Comparison of ENCODE assay signal across 8 mouse cellular contexts in genomic region chr8:120537207-120537817, GRCm38 (mm10). TPM values are rescaled to one million over a fixed set of nuclear protein-coding genes. Genes with fewer than 3 reads are reported as not detected.
DNase-seq lines count a peak whose midpoint lies in the region; ATAC-seq and TF ChIP-seq lines count a peak whose summit lies in the region.

No protein-coding gene starts in this region.

- WGBS in heart, postnatal 0 days: under 1% methylated on average over 47 of the region's 79 CpGs

- peak; percentile 69 for DNase-seq in CH12.LX (ENCODE audit: extremely low read depth)
- peak; percentile 55 to 67 for DNase-seq in adrenal gland, postnatal 4 days (ENCODE audit: low spot score in 2 of 2)
- DNase-seq in heart, postnatal 0 days (ENCODE audit: low spot score): peak; percentile 90
- peak; percentile 84 to 96 for DNase-seq in kidney, postnatal 25 days
- DNase-seq in lung, postnatal 14 days: peak; percentile 84
- DNase-seq in ovary, postnatal 36 days (ENCODE audit: low spot score): peak; percentile 80
- peak; percentile 92 for DNase-seq in thymus, postnatal 25 days

- peaks cover 14% of the 10 kb centered on the region for H3K27me3 ChIP-seq in CH12.LX (replicated peaks)
- H3K27me3 ChIP-seq in heart, postnatal 0 days (ENCODE audit: control insufficient read depth, insufficient read depth, low read length): no peaks in the 10 kb centered on the region

- peaks cover 0 to 5% of the 10 kb centered on the region in 2 experiments for H3K36me3 ChIP-seq in CH12.LX (replicated peaks in 1 of 2; ENCODE audit: control insufficient read depth in 1 of 2, insufficient read depth in 1 of 2, low read length in 1 of 2)
- no peaks in the 10 kb centered on the region for H3K36me3 ChIP-seq in heart, postnatal 0 days (replicated peaks; ENCODE audit: control insufficient read depth, insufficient read depth, low read length)

- peak overlapping the region; percentile 58 for H3K27ac ChIP-seq in CH12.LX (ENCODE audit: insufficient read depth, low read depth)
- peak overlapping the region; percentile 88 for H3K27ac ChIP-seq in embryonic fibroblast, embryonic 13.5 days (ENCODE audit: insufficient read depth, low read length)
- peak overlapping the region; percentile 93 for H3K27ac ChIP-seq in heart, postnatal 0 days (ENCODE audit: low read depth)

- TF ChIP-seq EP300 in CH12.LX (IDR thresholded peaks at IDR 0.05; ENCODE audit: low read length): no peak
- peak; percentile 36; the same call in 1 of the 2 replicates for TF ChIP-seq EP300 in heart, postnatal 0 days (IDR thresholded peaks at IDR 0.05; ENCODE audit: low read depth)

- in situ Hi-C loops in CH12.LX (cut with MboI; ENCODE audit: low pct_ligation_motif_present, low pct_unique_long_range_greater_than_20kb, low sequenced_read_pairs): loop anchor here (5.0 to 10.0 kb wide), 2 partner anchors 130 to 213 kb away; no protein-coding TSS in a partner anchor

- H3K4me2 ChIP-seq in CH12.LX (ENCODE audit: insufficient read depth, low read depth, poor library complexity, severe bottlenecking): peak overlapping the region; percentile 83
- peak overlapping the region; percentile 92 for H3K4me2 ChIP-seq in heart, postnatal 0 days (ENCODE audit: low read depth, low read length)

- peak overlapping the region; percentile 54 for H3K9ac ChIP-seq in CH12.LX (ENCODE audit: insufficient read depth, low read depth)
- H3K9ac ChIP-seq in heart, postnatal 0 days (replicated peaks; ENCODE audit: low read depth, low read length): peak overlapping the region; percentile 73

- TF ChIP-seq RAD21 in CH12.LX (IDR thresholded peaks at IDR 0.05; ENCODE audit: low read depth, low read length): no peak

- TF ChIP-seq CTCF in CH12.LX (conservative IDR thresholded peaks at IDR 0.05 in 1 of 2, IDR thresholded peaks at IDR 0.05 in 1 of 2; ENCODE audit: low read depth in 2 of 2, low read length in 2 of 2): no peak
- no peak for TF ChIP-seq CTCF in embryonic fibroblast, embryonic 13.5 days (IDR thresholded peaks at IDR 0.05; ENCODE audit: borderline replicate concordance, insufficient read depth, low read length)
- TF ChIP-seq CTCF in heart, postnatal 0 days (IDR thresholded peaks at IDR 0.05; ENCODE audit: low read depth): no peak

- H3K4me1 ChIP-seq in CH12.LX (ENCODE audit: control insufficient read depth in 1 of 2, insufficient read depth in 2 of 2): peaks cover 35 to 78% of the 10 kb centered on the region in 2 experiments
- peaks cover 13% of the 10 kb centered on the region for H3K4me1 ChIP-seq in embryonic fibroblast, embryonic 13.5 days (ENCODE audit: control insufficient read depth, insufficient read depth, low read length)
- H3K4me1 ChIP-seq in heart, postnatal 0 days (ENCODE audit: control insufficient read depth, insufficient read depth): peaks cover 41% of the 10 kb centered on the region

- peak; percentile 67 for ATAC-seq in heart, postnatal 0 days (ENCODE audit: insufficient read depth, low read depth)

- no peaks in the 10 kb centered on the region for H3K9me3 ChIP-seq in CH12.LX (replicated peaks; ENCODE audit: low read length)
- no peaks in the 10 kb centered on the region for H3K9me3 ChIP-seq in heart, postnatal 0 days (replicated peaks; ENCODE audit: control insufficient read depth, low read length)

- peak; percentile 58; the same call in 1 of the 2 replicates for TF ChIP-seq POLR2A in CH12.LX (IDR thresholded peaks at IDR 0.05; ENCODE audit: low read depth, low read length)
- TF ChIP-seq POLR2A in embryonic fibroblast, embryonic 13.5 days (IDR thresholded peaks at IDR 0.05; ENCODE audit: low read depth, low read length): no peak

- dilution Hi-C loops in CH12.LX (cut with MboI; ENCODE audit: extremely low pct_ligation_motif_present, extremely low pct_unique_long_range_greater_than_20kb, low sequenced_read_pairs): no loop called here

- H3K79me2 ChIP-seq in CH12.LX (replicated peaks; ENCODE audit: control insufficient read depth, extremely low read depth, insufficient read depth, poor library complexity, severe bottlenecking): peaks cover 64% of the 10 kb centered on the region

- H3K4me3 ChIP-seq in CH12.LX (replicated peaks in 1 of 3; ENCODE audit: low read depth in 2 of 3, low read length in 2 of 3, poor library complexity in 1 of 3): peak overlapping the region; percentile 42 to 64 (median 64)
- peak overlapping the region; percentile 52 for H3K4me3 ChIP-seq in embryonic fibroblast, embryonic 13.5 days (ENCODE audit: insufficient read depth, low read length)
- peak overlapping the region; percentile 65 for H3K4me3 ChIP-seq in heart, postnatal 0 days (ENCODE audit: low read depth, low read length)

TF ChIP-seq in CH12.LX, 34 proteins besides CTCF, POLR2A, EP300 and RAD21:
- TF ChIP-seq ZC3H11A (IDR thresholded peaks at IDR 0.05; ENCODE audit: low read depth, low read length): no peak
- TF ChIP-seq HCFC1 (IDR thresholded peaks at IDR 0.05; ENCODE audit: low read depth, low read length): peak; percentile 24
- TF ChIP-seq PAX5 (IDR thresholded peaks at IDR 0.05; ENCODE audit: low read length): no peak
- peak; percentile 70 for TF ChIP-seq IRF4 (IDR thresholded peaks at IDR 0.05; ENCODE audit: low read depth, low read length)
- no peak for TF ChIP-seq ZKSCAN1 (IDR thresholded peaks at IDR 0.05; ENCODE audit: borderline replicate concordance, low read depth, low read length)
- TF ChIP-seq MXI1 (IDR thresholded peaks at IDR 0.05; ENCODE audit: low read depth, low read length): peak; percentile 71; the same call in 1 of the 2 replicates
- peak; percentile 78 for TF ChIP-seq UBTF (IDR thresholded peaks at IDR 0.05; ENCODE audit: low read depth, low read length)
- peak; percentile 24; the same call in 1 of the 2 replicates for TF ChIP-seq SIN3A (IDR thresholded peaks at IDR 0.05; ENCODE audit: low read length)
- peak; percentile 87 for TF ChIP-seq BHLHE40 (IDR thresholded peaks at IDR 0.05; ENCODE audit: low read depth, low read length)
- no peak for TF ChIP-seq CHD2 (IDR thresholded peaks at IDR 0.05; ENCODE audit: low read length)
- TF ChIP-seq POLR2AphosphoS2 (IDR thresholded peaks at IDR 0.05; ENCODE audit: low read depth, low read length): no peak
- TF ChIP-seq MEF2A (IDR thresholded peaks at IDR 0.05; ENCODE audit: borderline replicate concordance, low read depth, low read length): no peak
- peak; percentile 71 for TF ChIP-seq ZMIZ1 (IDR thresholded peaks at IDR 0.05; ENCODE audit: low read depth, low read length)
- TF ChIP-seq USF2 (conservative IDR thresholded peaks at IDR 0.05; ENCODE audit: low read depth, low read length): no peak
- TF ChIP-seq JUN (IDR thresholded peaks at IDR 0.05; ENCODE audit: insufficient read depth, low read depth, low read length): no peak
- peak; percentile 17; the same call in 1 of the 2 replicates for TF ChIP-seq SMC3 (IDR thresholded peaks at IDR 0.05; ENCODE audit: low read depth, low read length)
- no peak for TF ChIP-seq JUND (conservative IDR thresholded peaks at IDR 0.05; ENCODE audit: low read depth, low read length)
- no peak for TF ChIP-seq TBP (conservative IDR thresholded peaks at IDR 0.05; ENCODE audit: low read depth, low read length)
- peak; percentile 83 for TF ChIP-seq TCF12 (IDR thresholded peaks at IDR 0.05; ENCODE audit: low read depth, low read length)
- TF ChIP-seq USF1 (IDR thresholded peaks at IDR 0.05; ENCODE audit: low read depth, low read length): no peak
- TF ChIP-seq ELF1 (IDR thresholded peaks at IDR 0.05; ENCODE audit: low read depth, low read length): peak; percentile 78
- no peak for TF ChIP-seq GABPA (IDR thresholded peaks at IDR 0.05; ENCODE audit: insufficient replicate concordance, low read depth, low read length)
- no peak for TF ChIP-seq E2F4 (IDR thresholded peaks at IDR 0.05; ENCODE audit: insufficient replicate concordance, low read depth, low read length)
- TF ChIP-seq NELFE (IDR thresholded peaks at IDR 0.05; ENCODE audit: low read depth, low read length): peak; percentile 51; the same call in 1 of the 2 replicates
- 0 out of 2 replicates have a peak, but pooled peaks have one; percentile 50 for TF ChIP-seq RCOR1 (conservative IDR thresholded peaks at IDR 0.05; ENCODE audit: low read depth, low read length)
- TF ChIP-seq MYC (IDR thresholded peaks at IDR 0.05; ENCODE audit: low read depth, low read length): no peak
- 0 out of 2 replicates have a peak, but pooled peaks have one; percentile 14 for TF ChIP-seq MAZ (IDR thresholded peaks at IDR 0.05; ENCODE audit: low read depth, low read length)
- 0 out of 2 replicates have a peak, but pooled peaks have one; percentile 35 for TF ChIP-seq MAFK (IDR thresholded peaks at IDR 0.05; ENCODE audit: insufficient replicate concordance, low read length)
- TF ChIP-seq MAX (IDR thresholded peaks at IDR 0.05; ENCODE audit: low read length): peak; percentile 65; the same call in 1 of the 2 replicates
- peak; percentile 28; the same call in 1 of the 2 replicates for TF ChIP-seq ETS1 (conservative IDR thresholded peaks at IDR 0.05; ENCODE audit: low read depth, low read length)
- TF ChIP-seq ZNF384 (IDR thresholded peaks at IDR 0.05; ENCODE audit: low read depth, low read length): no peak
- peak; percentile 83 for TF ChIP-seq NRF1 (IDR thresholded peaks at IDR 0.05; ENCODE audit: low read depth, low read length)
- TF ChIP-seq KAT2A (IDR thresholded peaks at IDR 0.05; ENCODE audit: insufficient replicate concordance, low read length): no peak
- no peak for TF ChIP-seq CHD1 (IDR thresholded peaks at IDR 0.05; ENCODE audit: low read depth, low read length)

RNA-seq across cellular contexts. Expression of gene Gins2, which starts 51.8 kb away (rescaled TPM):
- total RNA-seq in CH12.LX (2012; rRNA removed) (61.2 and 68.4 TPM in 2 replicates), CH12.LX (2014; rRNA removed) (50.0 TPM in 2 replicates)
- 127 and 129 TPM in 2 replicates for polyA plus RNA-seq in CH12.LX (2012; ENCODE audit: insufficient read length, low read depth)
- total RNA-seq in adrenal gland, postnatal 4 days (2021): 10 to 100 TPM; 36.6 to 39.3 TPM
- polyA plus RNA-seq in embryonic fibroblast, embryonic 13.5 days (2011; ENCODE audit: insufficient read length, low read depth, missing spikeins): 31.3 and 33.7 TPM in 2 replicates
- 29.8 and 52.1 TPM in 2 replicates for total RNA-seq in heart, postnatal 0 days (2014; rRNA removed; ENCODE audit: low replicate concordance)
- polyA plus RNA-seq in heart, postnatal 0 days (2015; fragmentation: Nextera tagmentation; extraction: Ambion mirVana): 19.3 and 23.8 TPM in 2 replicates

Comparison
In these comparisons a context has a peak if more than half of its experiments do, and no peak if none do; other contexts are left out.
1. Peak in every context shown above with its lines: DNase-seq, ATAC-seq, H3K4me3 ChIP-seq and H3K27ac ChIP-seq.